Mouse (Mus musculus) heart, postnatal 4 days (tissue): ENCODE results near the gene Ap2a1. TPM values are rescaled to one million over a fixed set of nuclear protein-coding genes. Genes with fewer than 3 reads are reported as not detected.

Source experiments
- DNase-seq: peaks from one replicate; pipeline ENCODE4 v3.0.0; 2021
- total RNA-seq, 2 experiments: library from RNA; stranded (reverse); gene quantifications; 2 replicates each; pipeline ENCODE4 v1.2.3; 2021

Gene Ap2a1
- total RNA-seq, 2 experiments from 2014 or later, result 96.9 to 99.4 TPM

- peak; percentile 62 for DNase-seq
These were observed 64.4 kb downstream of the Ap2a1 start for GRCm38 (mm10) chr7:44864595-44865542.

GRCm38 (mm10) chr7:44863982-44864494 is 65.3 kb downstream of the Ap2a1 start:
- no peak for DNase-seq

GRCm38 (mm10) chr7:44863210-44863609 is 66.1 kb downstream of the Ap2a1 start:
- DNase-seq, result peak; percentile 7

GRCm38 (mm10) chr7:44862434-44862833 is 66.9 kb downstream of the Ap2a1 start:
- no peak for DNase-seq

GRCm38 (mm10) chr7:44861429-44861816 is 67.9 kb downstream of the Ap2a1 start:
- DNase-seq, result no peak

GRCm38 (mm10) chr7:44860576-44861428 is 68.5 kb downstream of the Ap2a1 start:
- peak; percentile 86 for DNase-seq

GRCm38 (mm10) chr7:44859896-44860295 is 69.4 kb downstream of the Ap2a1 start:
- no peak for DNase-seq

- DNase-seq, result no peak
These were observed 71.4 kb downstream of the Ap2a1 start for GRCm38 (mm10) chr7:44857905-44858304.

GRCm38 (mm10) chr7:44857042-44857552 is 72.2 kb downstream of the Ap2a1 start, which contains the start of gene Pnkp:
Gene Pnkp, plus strand, starts transcription at chr7:44857139.
- peak; percentile 87 for DNase-seq

- DNase-seq, result no peak
These were observed 72.9 kb downstream of the Ap2a1 start for GRCm38 (mm10) chr7:44856265-44856916.

- no peak for DNase-seq
These were observed 74.3 kb downstream of the Ap2a1 start for GRCm38 (mm10) chr7:44855036-44855435.

GRCm38 (mm10) chr7:44854356-44855031 is 74.8 kb downstream of the Ap2a1 start:
- peak; percentile 88 for DNase-seq

- peak; percentile 32 for DNase-seq
These were observed 75.5 kb downstream of the Ap2a1 start for GRCm38 (mm10) chr7:44853596-44854355.

- no peak for DNase-seq
These were observed 76.2 kb downstream of the Ap2a1 start for GRCm38 (mm10) chr7:44853065-44853464.

- DNase-seq, result no peak
These were observed 76.9 kb downstream of the Ap2a1 start for GRCm38 (mm10) chr7:44852259-44853027.

- no peak for DNase-seq
These were observed 77.6 kb downstream of the Ap2a1 start for GRCm38 (mm10) chr7:44851625-44852234.

GRCm38 (mm10) chr7:44850789-44851624 is 78.3 kb downstream of the Ap2a1 start:
- DNase-seq, result no peak
